Mouse (Mus musculus) limb, embryonic 12.5 days (tissue): ENCODE results near the gene Vsig10. TPM values are rescaled to one million over a fixed set of nuclear protein-coding genes. Genes with fewer than 3 reads are reported as not detected.
"Not testable (repeated sequence)": the region's sequence is repeated elsewhere in the genome, so short reads cannot be mapped to it uniquely, and the experiment has no call there.

Experiments used
- ATAC-seq: fragments of 200-750 bp; cut with Nextera tagmentation; 2 replicates; pipeline ENCODE4 v1.8.0; 2017; ENCODE audit warnings: low read depth, moderate TSS enrichment; ENCODE audit not compliant: insufficient number of reproducible peaks, insufficient read depth, low FRiP score, low TSS enrichment
- H3K27ac ChIP-seq: fragments of 300-500 bp; sonication (generic); 2 replicates; pipeline ENCODE4 v1.5.1; 2016; ENCODE audit warnings: mild to moderate bottlenecking, moderate library complexity
- H3K27me3 ChIP-seq: fragments of 300-500 bp; sonication (generic); 2 replicates; pipeline ENCODE4 v1.6.1; 2016; ENCODE audit warnings: mild to moderate bottlenecking, moderate library complexity
- H3K36me3 ChIP-seq: fragments of 300-500 bp; sonication (generic); 2 replicates; pipeline ENCODE4 v1.6.1; 2016; ENCODE audit warnings: mild to moderate bottlenecking, moderate library complexity
- H3K4me1 ChIP-seq: fragments of 300-500 bp; sonication (generic); replicated peaks from 2 replicates; pipeline ENCODE4 v1.6.1; 2016
- H3K4me2 ChIP-seq: fragments of 300-500 bp; sonication (generic); 2 replicates; pipeline ENCODE4 v1.6.1; 2016; ENCODE audit warnings: mild to moderate bottlenecking, moderate library complexity
- H3K4me3 ChIP-seq: fragments of 300-500 bp; sonication (generic); replicated peaks from 2 replicates; pipeline ENCODE4 v1.5.1; 2016; ENCODE audit warnings: mild to moderate bottlenecking
- H3K9ac ChIP-seq: fragments of 300-500 bp; sonication (generic); replicated peaks from 2 replicates; pipeline ENCODE4 v1.6.1; 2016; ENCODE audit warnings: mild to moderate bottlenecking, moderate library complexity
- H3K9me3 ChIP-seq: fragments of 300-500 bp; sonication (generic); 2 replicates; pipeline ENCODE4 v1.6.1; 2016; ENCODE audit warnings: mild to moderate bottlenecking, moderate library complexity
- WGBS: fragments of 180-500 bp; shearing (Covaris S2); methylation state at CpG from one replicate; pipeline ENCODE4 v1.1.7; 2016; 5-methylcytosine and 5-hydroxymethylcytosine counted together
- polyA plus RNA-seq: library from polyadenylated mRNA; unstranded; fragments of >200 nt; fragmentation: Nextera tagmentation; extraction: Ambion mirVana; gene quantifications from 2 replicates; pipeline ENCODE4 v1.2.1, GENCODE M21; 2016

Gene Vsig10
- polyA plus RNA-seq, 1 experiment from 2014 or later = 5.2 TPM

- no peak overlapping the region for H3K4me3 ChIP-seq
- H3K4me2 ChIP-seq = no peak overlapping the region
- no peak overlapping the region for H3K27ac ChIP-seq
- ATAC-seq = no peak
- WGBS = 93% methylated on average over 4 of the region's 4 CpGs
- H3K4me1 ChIP-seq = peaks cover 38% of the 10 kb centered on the region
- H3K9me3 ChIP-seq = no peaks in the 10 kb centered on the region
- no peak overlapping the region for H3K9ac ChIP-seq
- H3K27me3 ChIP-seq = no peaks in the 10 kb centered on the region
- H3K36me3 ChIP-seq = peaks cover 31% of the 10 kb centered on the region
Observed at GRCm38 (mm10) chr5:117361590-117361989, 42.7 kb downstream of the Vsig10 start.

- H3K4me3 ChIP-seq = no peak overlapping the region
- H3K9ac ChIP-seq = no peak overlapping the region
- 62% methylated on average over 15 of the region's 15 CpGs for WGBS
- H3K36me3 ChIP-seq = peaks cover 46% of the 10 kb centered on the region
- H3K27ac ChIP-seq = no peak overlapping the region
- peaks cover 34% of the 10 kb centered on the region for H3K4me1 ChIP-seq
- no peaks in the 10 kb centered on the region for H3K9me3 ChIP-seq
- ATAC-seq = no peak
- no peaks in the 10 kb centered on the region for H3K27me3 ChIP-seq
- no peak overlapping the region for H3K4me2 ChIP-seq
Observed at GRCm38 (mm10) chr5:117363066-117363782, 44.3 kb downstream of the Vsig10 start.

- no peaks in the 10 kb centered on the region for H3K27me3 ChIP-seq
- no peak overlapping the region for H3K9ac ChIP-seq
- no peak overlapping the region for H3K4me2 ChIP-seq
- 88% methylated on average over 3 of the region's 3 CpGs for WGBS
- no peak overlapping the region for H3K4me3 ChIP-seq
- no peak for ATAC-seq
- no peak overlapping the region for H3K27ac ChIP-seq
- no peaks in the 10 kb centered on the region for H3K9me3 ChIP-seq
- peaks cover 60% of the 10 kb centered on the region for H3K36me3 ChIP-seq
- peaks cover 23% of the 10 kb centered on the region for H3K4me1 ChIP-seq
Observed at GRCm38 (mm10) chr5:117364821-117365220, 45.9 kb downstream of the Vsig10 start.

- no peak overlapping the region for H3K4me3 ChIP-seq
- no peaks in the 10 kb centered on the region for H3K27me3 ChIP-seq
- peaks cover 72% of the 10 kb centered on the region for H3K36me3 ChIP-seq
- 93% methylated on average over 13 of the region's 13 CpGs for WGBS
- H3K9ac ChIP-seq = no peak overlapping the region
- ATAC-seq = no peak
- H3K4me1 ChIP-seq = peaks cover 11% of the 10 kb centered on the region
- H3K9me3 ChIP-seq = no peaks in the 10 kb centered on the region
- no peak overlapping the region for H3K4me2 ChIP-seq
- H3K27ac ChIP-seq = no peak overlapping the region
Observed at GRCm38 (mm10) chr5:117365904-117366561, 47.1 kb downstream of the Vsig10 start.

GRCm38 (mm10) chr5:117367206-117367605 lies 48.3 kb downstream of the Vsig10 start:
- H3K4me3 ChIP-seq = no peak overlapping the region
- H3K9me3 ChIP-seq = no peaks in the 10 kb centered on the region
- 47% methylated on average over 8 of the region's 8 CpGs for WGBS
- ATAC-seq = no peak
- H3K36me3 ChIP-seq = peaks cover 84% of the 10 kb centered on the region
- no peak overlapping the region for H3K4me2 ChIP-seq
- H3K27ac ChIP-seq = no peak overlapping the region
- H3K27me3 ChIP-seq = no peaks in the 10 kb centered on the region
- H3K4me1 ChIP-seq = peaks cover 10% of the 10 kb centered on the region
- no peak overlapping the region for H3K9ac ChIP-seq

GRCm38 (mm10) chr5:117370592-117370991 lies 51.7 kb downstream of the Vsig10 start:
- no peak overlapping the region for H3K4me2 ChIP-seq
- ATAC-seq = no peak
- no peak overlapping the region for H3K4me3 ChIP-seq
- H3K27ac ChIP-seq = no peak overlapping the region
- no peaks in the 10 kb centered on the region for H3K27me3 ChIP-seq
- WGBS = 92% methylated on average over 10 of the region's 10 CpGs
- peaks cover 21% of the 10 kb centered on the region for H3K4me1 ChIP-seq
- peaks cover 87% of the 10 kb centered on the region for H3K36me3 ChIP-seq
- no peaks in the 10 kb centered on the region for H3K9me3 ChIP-seq
- no peak overlapping the region for H3K9ac ChIP-seq

GRCm38 (mm10) chr5:117373418-117373817 lies 54.5 kb downstream of the Vsig10 start:
- Histone ChIP-seq H3K36me3 (peaks cover 86% of the 10 kb centered on the region), H3K4me1 (peaks cover 27% of the 10 kb centered on the region), H3K9ac (no peak overlapping the region), H3K9me3 (no peaks in the 10 kb centered on the region), H3K4me2 (no peak overlapping the region), H3K27me3 (no peaks in the 10 kb centered on the region), H3K4me3 (no peak overlapping the region), H3K27ac (peak overlapping the region; percentile 59; the same call in 1 of the 2 replicates)
- no peak for ATAC-seq
- 88% methylated on average over 9 of the region's 9 CpGs for WGBS

- Histone ChIP-seq H3K36me3 (peaks cover 88% of the 10 kb centered on the region), H3K27me3 (no peaks in the 10 kb centered on the region), H3K27ac (peak overlapping the region; percentile 59), H3K9me3 (no peaks in the 10 kb centered on the region), H3K4me2 (no peak overlapping the region), H3K9ac (no peak overlapping the region), H3K4me3 (no peak overlapping the region), H3K4me1 (peaks cover 27% of the 10 kb centered on the region)
- WGBS = 82% methylated on average over 7 of the region's 7 CpGs
- ATAC-seq = no peak
Observed at GRCm38 (mm10) chr5:117374372-117375049, 55.6 kb downstream of the Vsig10 start.

GRCm38 (mm10) chr5:117376331-117376761 lies 57.5 kb downstream of the Vsig10 start:
- Histone ChIP-seq H3K9me3 (no peaks in the 10 kb centered on the region), H3K9ac (no peak overlapping the region)
- 82% methylated on average over 11 of the region's 11 CpGs for WGBS

GRCm38 (mm10) chr5:117377731-117378130 lies 58.8 kb downstream of the Vsig10 start:
- Histone ChIP-seq H3K36me3 (peaks cover 88% of the 10 kb centered on the region), H3K4me1 (peaks cover 27% of the 10 kb centered on the region)
- not testable (repeated sequence) for H3K27me3 ChIP-seq, H3K9ac ChIP-seq, ATAC-seq, H3K27ac ChIP-seq, H3K4me2 ChIP-seq, H3K4me3 ChIP-seq, H3K9me3 ChIP-seq
- 93% methylated on average over 14 of the region's 14 CpGs for WGBS

More at GRCm38 (mm10) chr5:117376331-117376761, 57.5 kb downstream of the Vsig10 start:
- H3K36me3 ChIP-seq = peaks cover 88% of the 10 kb centered on the region
- no peak overlapping the region for H3K27ac ChIP-seq
- no peaks in the 10 kb centered on the region for H3K27me3 ChIP-seq
- H3K4me1 ChIP-seq = peaks cover 27% of the 10 kb centered on the region
- H3K4me3 ChIP-seq = no peak overlapping the region
- ATAC-seq = no peak
- H3K4me2 ChIP-seq = no peak overlapping the region

- H3K9me3 ChIP-seq = no peaks in the 10 kb centered on the region
- no peak overlapping the region for H3K4me2 ChIP-seq
- no peaks in the 10 kb centered on the region for H3K27me3 ChIP-seq
- H3K9ac ChIP-seq = no peak overlapping the region
- peaks cover 10% of the 10 kb centered on the region for H3K4me1 ChIP-seq
- H3K36me3 ChIP-seq = peaks cover 95% of the 10 kb centered on the region
- ATAC-seq = no peak
- no peak overlapping the region for H3K27ac ChIP-seq
- H3K4me3 ChIP-seq = no peak overlapping the region
- whole genome bisulfite sequencing = 80% methylated on average over 4 of the region's 4 CpGs
Observed at GRCm38 (mm10) chr5:117380199-117380598, 61.3 kb downstream of the Vsig10 start.
